Mouse (Mus musculus): ENCODE results near the gene Vmn2r23.
"Not testable (repeated sequence)": the region's sequence is repeated elsewhere in the genome, so short reads cannot be mapped to it uniquely, and the experiment has no call there.

Vmn2r23 gene

DNA sequence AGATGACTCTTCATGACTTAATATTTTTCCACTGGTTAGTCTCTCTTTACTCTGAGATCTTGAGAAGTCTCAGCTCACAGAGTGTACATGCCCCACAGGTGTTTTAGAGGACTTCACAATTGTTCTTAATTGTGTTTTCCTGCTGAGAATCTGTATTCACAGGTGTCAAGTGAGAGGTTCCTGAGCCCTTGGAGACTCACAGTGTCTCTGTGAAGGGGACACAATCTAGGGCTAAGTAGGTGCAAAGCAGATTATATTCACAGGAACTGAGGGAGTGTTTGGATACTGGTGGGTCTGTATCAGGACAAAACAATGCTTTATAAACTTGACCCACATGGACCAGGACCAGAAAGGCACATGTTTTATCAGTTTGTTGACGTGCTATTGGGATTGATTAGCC, at the start of gene Vmn2r23:
TSS of gene Vmn2r23 (plus strand) at position 301 of the 400 bp plus-strand sequence.
- no peak for DNase-seq

DNA sequence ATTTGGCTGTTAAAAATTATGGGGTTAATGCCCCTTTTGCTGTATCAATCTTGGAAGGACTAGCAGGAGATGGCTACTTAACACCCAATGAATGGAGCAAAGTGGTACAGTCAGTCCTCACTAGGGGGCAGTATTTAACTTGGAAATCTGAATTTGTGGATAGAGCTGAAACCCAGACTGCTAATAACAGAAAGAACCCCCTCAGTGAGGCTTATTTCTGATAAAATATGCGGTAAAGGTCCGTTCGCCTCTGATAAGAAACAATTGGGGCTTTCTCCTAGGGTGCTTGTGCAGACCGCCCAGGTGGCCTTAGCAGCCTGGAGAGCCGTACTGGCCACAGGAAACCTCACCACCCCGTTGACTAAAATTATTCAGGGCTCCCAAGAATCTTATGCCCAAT, 45.4 kb upstream of the Vmn2r23 start:
- DNase-seq, result no peak

- DNase-seq, result not testable (repeated sequence)
These were observed 5.8 kb upstream of the Vmn2r23 start for GRCm38 (mm10) chr6:123696639-123697038.

GRCm38 (mm10) chr6:123697213-123697612, 5.3 kb upstream of the Vmn2r23 start:
- no peak for DNase-seq

GRCm38 (mm10) chr6:123770031-123770430, 67.6 kb downstream of the Vmn2r23 start:
- no peak for DNase-seq

DNA sequence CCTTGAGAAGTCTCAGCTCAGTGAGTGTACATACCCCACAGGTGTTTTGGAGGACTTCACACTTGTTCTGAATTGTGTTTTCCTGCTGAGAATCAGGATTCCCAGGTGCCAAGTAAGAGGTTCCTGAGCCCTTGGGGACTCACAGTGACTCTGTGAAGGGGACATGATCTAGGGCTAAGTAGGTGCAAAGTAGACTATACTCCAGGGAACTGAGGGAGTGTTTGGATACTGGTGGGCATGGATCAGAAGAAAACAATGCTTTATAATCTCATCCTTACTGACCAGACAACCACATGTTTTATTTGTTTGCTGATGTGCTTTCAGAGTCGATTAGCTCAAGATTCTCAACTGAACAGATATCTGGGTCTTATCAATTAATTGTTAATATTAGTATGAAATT, 76.1 kb downstream of the Vmn2r23 start, which contains the start of gene Vmn2r24:
TSS of gene Vmn2r24 (plus strand) at position 301 of the 400 bp plus-strand sequence.
- no peak for DNase-seq

DNA sequence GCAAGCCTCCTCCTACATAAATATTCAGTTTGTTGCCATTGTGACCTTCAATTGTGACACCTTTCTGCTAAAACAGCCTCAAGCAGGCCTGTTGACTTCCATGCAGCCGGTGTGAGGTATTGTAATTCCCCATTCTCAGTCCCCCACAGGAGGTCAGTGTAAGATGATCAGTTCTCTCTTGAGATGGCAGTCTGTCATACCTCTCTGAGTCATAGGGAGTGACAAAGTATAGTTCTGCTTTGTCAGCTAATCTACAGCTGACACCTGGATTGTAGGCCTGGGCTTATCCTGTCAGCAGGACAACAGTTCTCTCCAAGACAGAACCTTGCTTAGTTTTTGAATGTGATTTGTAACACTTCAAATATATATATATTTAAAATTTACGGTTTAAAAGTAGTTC, 82.4 kb downstream of the Vmn2r23 start:
- DNase-seq, result no peak

- DNase-seq, result no peak
These were observed 91.3 kb downstream of the Vmn2r23 start for GRCm38 (mm10) chr6:123793746-123794145.

Measured in layer of hippocampus, adult 9-11 months (tissue).